8 mouse cellular contexts compared by ENCODE assay signal in the genomic region with DNA sequence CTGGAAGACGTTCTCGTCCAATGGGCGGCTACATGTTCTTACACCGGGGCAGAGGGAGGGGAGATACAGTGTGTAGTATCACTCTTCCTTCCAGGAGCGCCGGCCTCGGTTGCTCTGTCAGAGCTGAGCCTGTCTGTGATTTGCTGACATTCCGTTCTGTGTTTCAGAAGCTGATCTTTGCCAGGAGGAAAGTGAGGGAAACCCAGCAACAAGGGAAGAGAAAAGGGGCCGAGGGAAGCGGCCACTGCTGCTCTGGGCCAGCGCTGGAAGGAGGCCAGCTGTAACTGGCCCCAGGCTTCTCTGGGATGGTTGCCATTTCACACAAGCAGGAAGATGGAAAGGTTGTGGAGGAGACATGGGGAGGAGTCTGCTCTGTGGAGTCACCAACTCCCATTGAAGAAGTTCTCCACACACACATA.
DNase-seq lines count a peak whose midpoint lies in the region; ATAC-seq and TF ChIP-seq lines count a peak whose summit lies in the region.

No protein-coding gene starts in this region.

- no peak for TF ChIP-seq POLR2A in lung, adult 2 months (IDR thresholded peaks at IDR 0.05; ENCODE audit: borderline replicate concordance, extremely low read depth, low read depth, low read length)

- no peak overlapping the region for H3K4me2 ChIP-seq in kidney, postnatal 0 days (ENCODE audit: low read length)
- H3K4me2 ChIP-seq in lung, postnatal 0 days (replicated peaks; ENCODE audit: low read depth, low read length) = peak overlapping the region; percentile 25; the same call in 1 of the 2 replicates

- H3K36me3 ChIP-seq in kidney, postnatal 0 days (ENCODE audit: insufficient read depth, low read length) = no peaks in the 10 kb centered on the region
- H3K36me3 ChIP-seq in lung, postnatal 0 days (ENCODE audit: insufficient read depth, low read length) = no peaks in the 10 kb centered on the region

- no peak overlapping the region for H3K9ac ChIP-seq in kidney, postnatal 0 days (ENCODE audit: low read depth, low read length)
- H3K9ac ChIP-seq in lung, postnatal 0 days (replicated peaks; ENCODE audit: low read depth) = no peak overlapping the region

- 47% methylated on average over 11 of the region's 11 CpGs for WGBS in lung, adult 2 months
- 48% methylated on average over 11 of the region's 11 CpGs for WGBS in kidney, postnatal 0 days
- WGBS in lung, postnatal 0 days = 52% methylated on average over 11 of the region's 11 CpGs

- no peak; the same call in 1 of the 2 replicates for ATAC-seq in kidney, postnatal 0 days (replicated peaks; ENCODE audit: low FRiP score, low read depth)
- ATAC-seq in lung, postnatal 0 days = peak; percentile 69

- DNase-seq in lung, adult 18-20 months = peak; percentile 6 to 10
- no peak for DNase-seq in lung, adult 2 months
- peak; percentile 36 to 86 for DNase-seq in cerebellum, postnatal 4 days (ENCODE audit: low spot score in 2 of 2)
- peak; percentile 77 to 78 for DNase-seq in heart, adult 9 months (ENCODE audit: low spot score in 2 of 2)
- DNase-seq in kidney, postnatal 0 days (ENCODE audit: low spot score) = peak; percentile 72
- peak; percentile 52 for DNase-seq in lung, postnatal 0 days (ENCODE audit: low spot score)
- DNase-seq in testis, postnatal 10 days (ENCODE audit: low spot score) = peak; percentile 65
- DNase-seq in embryo, embryonic 10.5 days (ENCODE audit: low spot score) = no peak

- H3K4me3 ChIP-seq in lung, adult 2 months (replicated peaks; ENCODE audit: extremely low read depth, low read depth, low read length) = no peak overlapping the region
- H3K4me3 ChIP-seq in kidney, postnatal 0 days (replicated peaks; ENCODE audit: low read depth, low read length) = no peak overlapping the region
- H3K4me3 ChIP-seq in lung, postnatal 0 days (ENCODE audit: low read depth, low read length) = no peak overlapping the region

- peak overlapping the region; percentile 60 for H3K27ac ChIP-seq in kidney, postnatal 0 days
- no peak overlapping the region for H3K27ac ChIP-seq in lung, postnatal 0 days (ENCODE audit: low read length)

- TF ChIP-seq CTCF in lung, adult 2 months (IDR thresholded peaks at IDR 0.05; ENCODE audit: insufficient read depth, low read length) = no peak
- TF ChIP-seq CTCF in kidney, postnatal 0 days (IDR thresholded peaks at IDR 0.05; ENCODE audit: low read depth) = no peak
- no peak for TF ChIP-seq CTCF in lung, postnatal 0 days (IDR thresholded peaks at IDR 0.05)

- no peaks in the 10 kb centered on the region for H3K27me3 ChIP-seq in kidney, postnatal 0 days (ENCODE audit: insufficient read depth, low read length)
- H3K27me3 ChIP-seq in lung, postnatal 0 days (replicated peaks; ENCODE audit: insufficient read depth, low read length) = no peaks in the 10 kb centered on the region

- no peaks in the 10 kb centered on the region for H3K9me3 ChIP-seq in kidney, postnatal 0 days (replicated peaks; ENCODE audit: low read length)
- H3K9me3 ChIP-seq in lung, postnatal 0 days (ENCODE audit: low read length) = no peaks in the 10 kb centered on the region

- H3K4me1 ChIP-seq in lung, adult 2 months (ENCODE audit: control insufficient read depth, insufficient read depth, low read length) = no peaks in the 10 kb centered on the region
- peaks cover 4% of the 10 kb centered on the region; the same call in 1 of the 2 replicates for H3K4me1 ChIP-seq in kidney, postnatal 0 days (replicated peaks; ENCODE audit: insufficient read depth, low read length)
- no peaks in the 10 kb centered on the region for H3K4me1 ChIP-seq in lung, postnatal 0 days (ENCODE audit: insufficient read depth, low read depth, low read length)

- TF ChIP-seq EP300 in lung, postnatal 0 days (IDR thresholded peaks at IDR 0.05) = no peak

Comparison
In these comparisons a context has a peak if more than half of its experiments do, and no peak if none do; other contexts are left out.
1. DNase-seq: peak in lung, adult 18-20 months (2 of 2), cerebellum, postnatal 4 days (2 of 2), heart, adult 9 months (2 of 2), kidney, postnatal 0 days (single experiment), lung, postnatal 0 days (single experiment) and testis, postnatal 10 days (single experiment); none in lung, adult 2 months (single experiment) and embryo, embryonic 10.5 days (single experiment).